Mouse (Mus musculus) gastrocnemius, adult 18-20 months (tissue): ENCODE results near the gene Yap1. TPM values are rescaled to one million over a fixed set of nuclear protein-coding genes. Genes with fewer than 3 reads are reported as not detected.

ENCODE experiments used
- DNase-seq: peaks from one replicate; pipeline ENCODE4 v3.0.0; 2021; ENCODE audit warnings: low spot score
- long read RNA-seq, 2 experiments: library from polyadenylated mRNA; stranded (forward); transcript quantifications; one replicate each; pipeline ENCODE4 v2.0.0; 2021
- total RNA-seq, 2 experiments: library from RNA; stranded (reverse); gene quantifications; 2 replicates each; pipeline ENCODE4 v1.2.3; 2021

The Yap1 gene
- 10 to 100 TPM; 36.9 to 40.5 TPM for total RNA-seq
- long read RNA-seq, experiment 1, full-length matches to known transcripts = 5 of 20 reads
- long read RNA-seq, experiment 1, partial matches to known transcripts = 2 of 20 reads
- long read RNA-seq, experiment 1, other reads (novel, unspliced or antisense) = 13 of 20 reads
- long read RNA-seq, experiment 2, full-length matches to known transcripts = 9 of 27 reads
- long read RNA-seq, experiment 2, partial matches to known transcripts = 2 of 27 reads
- long read RNA-seq, experiment 2, other reads (novel, unspliced or antisense) = 16 of 27 reads

DNA sequence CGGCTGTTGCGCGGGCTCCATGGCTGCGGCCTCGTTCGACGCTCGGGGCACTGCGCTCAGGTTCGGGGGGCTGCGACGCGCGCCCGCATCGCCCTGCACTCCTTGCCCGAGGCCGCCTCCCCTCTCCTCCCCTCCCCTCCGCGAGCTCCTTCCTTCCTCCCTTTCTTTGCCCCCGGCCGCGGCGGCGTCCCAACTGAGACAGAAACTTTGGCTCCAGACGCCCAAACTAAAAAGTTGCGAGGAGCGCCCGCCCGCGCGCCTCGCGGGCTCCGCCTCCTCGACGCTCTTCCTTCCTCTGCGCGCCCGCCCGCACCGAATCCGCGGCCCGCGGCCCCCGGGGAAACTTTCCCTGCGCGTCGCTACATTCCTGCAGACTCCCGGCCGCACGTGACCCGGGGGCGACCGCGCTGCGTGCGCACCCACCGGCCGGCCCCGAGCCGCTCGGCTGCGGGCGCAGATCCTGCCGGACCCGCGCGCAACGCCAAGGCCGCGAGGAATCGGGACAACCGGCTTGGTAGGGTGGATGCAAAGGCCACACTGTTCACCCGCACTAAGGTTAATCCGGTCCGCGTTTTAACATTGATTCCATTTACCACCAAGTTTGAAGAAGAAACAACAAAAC lies at the start of gene Yap1:
Gene Yap1 (minus strand): TSS at position 227 of the 622 bp plus-strand sequence.
- DNase-seq = peak; percentile 90

- no peak for DNase-seq
These were observed 38.6 kb upstream of the Yap1 start for GRCm38 (mm10) chr9:8043044-8043387.

DNA sequence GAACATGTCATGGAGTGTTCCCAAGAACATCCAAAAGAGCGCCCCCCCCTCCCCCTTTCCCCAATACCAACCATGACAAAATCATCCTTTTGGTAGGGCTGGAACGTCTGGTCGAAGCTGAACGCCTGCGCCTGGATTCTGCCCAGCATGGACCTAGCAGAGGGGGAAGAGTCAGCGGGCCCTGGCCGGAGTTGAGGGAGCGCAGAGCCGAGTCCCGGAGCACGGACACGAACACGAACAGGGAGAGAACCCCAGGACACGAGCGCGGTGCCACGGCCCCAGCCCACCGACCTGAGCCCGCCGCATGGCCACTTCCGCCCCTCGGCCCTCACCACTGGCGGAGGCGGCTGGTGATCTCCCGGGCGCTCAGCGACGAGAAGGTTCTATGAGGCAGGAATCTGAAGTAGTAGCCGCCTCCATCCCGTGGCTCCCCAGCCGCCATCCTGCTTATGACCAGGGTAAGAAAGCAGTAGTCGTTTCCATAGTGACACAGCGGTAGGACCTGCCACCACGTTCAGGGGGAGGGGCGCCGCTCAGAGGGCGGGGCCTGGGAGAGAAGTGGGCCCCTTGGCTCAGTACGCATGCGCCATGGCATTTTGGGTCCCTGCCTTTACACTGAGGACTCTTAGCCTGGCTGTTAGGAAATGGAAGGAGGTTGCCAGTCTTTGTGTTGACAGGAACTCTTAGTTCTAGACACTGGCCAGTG lies 38.1 kb upstream of the Yap1 start, which contains the start of gene Cfap300:
Gene Cfap300 (minus strand): TSS at position 486 of the 706 bp plus-strand sequence.
- peak; percentile 97 for DNase-seq

DNA sequence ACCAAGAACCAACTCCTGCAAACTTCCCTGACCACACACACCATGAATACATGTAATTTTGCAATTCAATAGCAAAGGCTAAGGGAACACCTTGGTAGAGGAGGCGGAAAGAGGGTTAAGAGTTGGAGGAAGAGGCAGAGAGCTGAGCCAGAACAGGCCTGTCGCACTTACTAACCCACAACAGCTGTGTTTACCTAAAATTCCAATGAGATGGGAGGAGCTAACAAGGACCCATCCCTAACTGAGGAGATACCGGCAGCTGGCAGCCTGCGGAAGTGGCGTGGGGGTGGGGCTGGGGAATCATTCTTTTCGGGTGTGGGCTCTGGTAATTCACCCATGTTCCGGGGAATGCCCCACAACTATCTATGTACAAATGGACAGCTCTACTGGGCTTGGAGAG lies 31.1 kb upstream of the Yap1 start:
- DNase-seq = no peak

DNA sequence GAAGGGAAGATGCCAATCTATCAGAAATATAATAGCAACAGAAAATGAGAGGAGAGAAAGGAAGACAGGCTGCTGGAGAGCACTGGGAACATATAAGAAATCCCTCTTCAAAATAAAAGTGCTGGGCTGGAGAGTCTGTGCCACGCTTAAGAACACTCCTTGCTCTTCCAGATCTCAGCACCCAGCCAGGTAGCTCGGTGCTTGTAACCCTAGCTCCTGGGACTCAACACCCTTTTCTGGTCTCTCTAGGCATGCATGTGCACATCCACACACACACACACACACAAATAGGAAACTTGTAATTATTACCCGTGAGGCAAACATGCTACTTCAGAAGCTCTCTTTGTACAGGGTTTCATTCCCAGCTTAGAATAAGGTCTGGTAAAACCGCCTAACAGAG lies 30.7 kb upstream of the Yap1 start:
- DNase-seq = no peak

DNA sequence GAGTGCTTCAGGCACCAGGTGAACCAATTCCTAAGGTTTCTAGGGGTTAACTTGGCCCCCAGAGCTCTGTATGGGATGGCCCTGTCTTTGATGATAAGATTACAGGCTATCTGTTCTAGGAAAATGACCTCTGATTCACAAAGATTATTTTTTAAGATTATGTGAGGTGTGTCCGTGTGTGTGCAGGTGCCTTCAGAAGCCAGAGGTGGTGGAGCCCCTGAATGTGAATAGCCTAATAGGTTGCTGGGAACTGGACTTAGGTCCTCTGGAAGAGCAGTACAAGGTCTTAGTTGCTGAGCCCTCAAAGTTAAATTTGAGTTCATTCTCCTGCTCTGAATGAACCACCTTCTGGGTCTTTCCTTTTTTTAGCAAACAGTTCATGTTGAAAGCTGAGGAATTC lies 29.7 kb upstream of the Yap1 start:
- no peak for DNase-seq

GRCm38 (mm10) chr9:8032847-8033246 lies 28.5 kb upstream of the Yap1 start:
- no peak for DNase-seq

DNA sequence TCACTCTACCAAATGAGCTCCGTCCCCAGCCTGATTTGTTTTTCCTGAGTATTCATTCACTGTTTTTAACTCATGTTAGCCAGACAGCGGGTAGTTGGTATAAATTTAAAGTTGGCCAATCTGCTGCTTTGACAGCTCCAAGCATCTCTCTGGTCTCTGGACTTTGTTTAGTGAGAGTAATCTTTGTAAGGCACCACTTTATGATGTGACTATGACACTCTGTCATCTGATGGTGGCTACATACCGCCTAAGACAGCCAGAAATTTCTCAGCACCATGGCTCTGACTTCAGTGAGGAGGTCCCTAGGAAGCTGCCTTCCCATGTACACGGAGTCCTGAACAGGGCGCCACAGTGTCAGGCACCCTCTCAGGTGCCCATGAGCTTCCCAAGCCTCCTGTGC lies 14.2 kb upstream of the Yap1 start:
- no peak for DNase-seq

DNA sequence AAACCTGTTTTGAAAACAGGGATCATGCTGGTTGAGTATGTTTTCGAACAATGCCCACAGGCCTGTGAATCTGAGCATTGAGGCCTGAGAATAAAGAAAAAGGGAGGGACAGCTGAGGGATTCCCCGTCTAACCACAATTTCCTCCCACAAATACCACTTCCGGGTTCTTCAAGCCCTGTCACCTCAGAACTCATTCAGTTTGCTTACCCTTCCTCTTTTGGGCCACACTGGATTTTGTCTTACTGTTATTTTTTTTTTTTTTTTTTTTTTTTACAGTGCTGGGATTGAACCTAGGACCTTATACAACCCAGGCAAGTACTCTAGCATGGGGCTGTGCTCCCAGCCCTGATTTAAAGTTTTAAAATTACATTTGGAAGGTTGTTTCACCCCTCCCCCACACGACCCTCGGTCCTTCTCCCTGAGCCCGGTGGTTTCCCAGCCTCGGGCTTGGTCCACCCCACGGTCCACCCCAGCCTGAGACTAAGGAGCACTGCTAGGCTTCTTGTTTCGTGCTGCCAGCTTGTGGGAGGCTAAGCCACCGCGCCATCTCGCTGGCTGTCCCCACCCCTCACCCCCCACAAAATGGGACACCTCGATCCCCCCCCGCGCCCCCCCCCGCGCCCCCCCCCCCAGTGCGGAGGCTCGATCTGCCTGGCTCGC lies 13.0 kb upstream of the Yap1 start:
- no peak for DNase-seq

DNA sequence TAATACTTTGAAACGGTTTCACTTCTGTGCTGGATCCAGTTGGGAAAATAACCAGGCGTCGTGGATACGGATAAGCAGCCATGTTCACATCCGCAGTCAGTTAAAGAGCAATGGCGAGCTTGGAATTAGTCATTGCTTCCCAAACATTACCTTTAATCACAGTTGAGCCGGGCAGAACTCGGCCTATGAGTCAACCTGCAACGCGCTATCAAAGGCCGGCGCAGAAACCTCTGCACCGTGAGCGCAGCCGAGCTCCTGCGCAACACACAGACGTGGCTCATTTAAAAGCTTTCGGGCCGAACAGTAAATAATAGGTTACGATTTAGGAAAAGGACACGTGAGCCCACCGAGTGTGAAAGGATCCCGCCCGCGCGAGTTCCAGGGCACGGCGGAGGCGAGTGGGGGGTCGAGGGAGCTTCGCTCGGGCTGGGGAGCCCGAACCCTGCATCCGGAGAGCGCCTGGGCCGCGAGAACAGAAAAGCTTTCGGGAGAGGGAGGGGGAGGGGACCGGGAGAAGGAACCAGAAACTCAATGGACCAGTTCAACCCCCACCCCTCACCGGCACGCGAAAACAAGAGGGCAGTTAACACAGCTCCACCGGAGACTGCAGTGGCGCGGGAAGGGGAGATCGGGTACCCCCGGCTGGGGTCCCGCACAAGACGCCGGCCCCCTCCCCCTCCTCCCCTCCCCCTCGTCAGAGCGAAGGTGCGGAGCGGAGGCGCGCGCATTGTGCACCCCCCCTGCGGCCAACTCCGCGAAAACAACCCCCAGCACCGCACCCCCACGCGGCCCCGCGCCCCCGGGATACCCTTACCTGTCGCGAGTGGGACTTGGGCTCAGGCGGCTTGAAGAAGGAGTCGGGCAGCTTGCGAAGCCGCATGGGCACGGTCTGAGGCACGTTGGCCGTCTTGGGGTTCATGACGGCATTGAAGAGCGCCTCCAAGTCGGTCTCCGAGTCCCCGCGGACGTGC lies 810 bp downstream of the Yap1 start:
- peak; percentile 56 for DNase-seq

- no peak for DNase-seq
These were observed 1.6 kb downstream of the Yap1 start for GRCm38 (mm10) chr9:8002806-8003205.

- peak; percentile 34 for DNase-seq
These were observed 3.0 kb downstream of the Yap1 start for GRCm38 (mm10) chr9:8001352-8001751.

DNA sequence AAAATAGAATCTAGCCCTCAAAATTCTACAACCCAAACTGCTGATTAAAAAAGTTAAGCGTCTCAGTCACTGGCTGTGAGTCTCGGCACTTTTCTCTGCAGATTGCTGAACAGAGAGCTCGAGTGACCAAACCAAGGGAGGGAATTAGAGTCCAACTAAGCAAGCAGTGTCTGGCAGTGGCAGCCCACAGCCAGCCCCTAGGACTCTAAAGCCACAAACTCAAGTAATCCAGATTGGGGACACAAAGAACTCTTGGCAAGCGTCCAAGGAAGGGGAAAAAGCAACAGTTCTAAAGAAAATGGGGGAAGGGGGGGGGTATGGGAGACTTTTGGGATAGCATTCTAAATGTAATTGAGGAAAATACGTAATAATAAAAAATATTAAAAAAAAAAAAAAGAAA lies 10.1 kb downstream of the Yap1 start:
- DNase-seq = no peak

DNA sequence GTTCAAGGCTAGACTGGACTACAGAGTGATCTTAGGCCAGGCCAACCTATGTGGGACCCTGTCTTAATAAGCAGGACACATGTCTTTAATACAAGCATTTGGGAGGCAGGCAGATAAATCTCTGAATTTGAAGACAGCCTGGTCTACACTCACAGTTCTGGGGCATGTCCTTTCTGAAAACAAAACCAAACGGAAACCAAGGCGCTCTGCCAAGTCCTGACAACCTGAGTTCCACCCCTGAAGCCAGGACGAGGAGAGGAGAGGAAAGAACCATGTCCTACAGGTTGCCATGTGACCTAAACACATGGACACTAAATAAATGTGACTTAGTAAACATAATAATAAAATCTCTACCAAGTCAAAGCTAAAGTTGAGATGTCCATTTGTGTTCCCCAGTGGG lies 11.7 kb downstream of the Yap1 start:
- DNase-seq = peak; percentile 22

DNA sequence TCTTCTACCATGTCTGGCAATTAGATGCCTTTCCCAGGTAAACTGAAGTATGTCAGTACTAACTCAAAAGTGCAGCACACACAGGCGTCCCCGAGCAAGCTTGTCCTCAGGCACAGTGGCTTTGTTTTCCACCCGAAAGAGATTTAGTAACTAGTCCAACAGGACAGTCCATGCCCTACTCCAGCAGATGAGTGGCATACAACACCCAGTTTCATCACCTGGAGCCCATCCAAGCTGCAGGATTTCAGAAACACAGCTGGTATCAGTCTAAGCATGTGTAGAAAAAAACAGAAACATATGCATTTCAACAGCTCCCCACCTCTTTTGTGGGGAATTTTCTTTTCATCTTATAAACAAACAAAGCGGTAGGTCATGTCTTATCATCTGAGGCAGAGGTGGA lies 13.5 kb downstream of the Yap1 start:
- no peak for DNase-seq

DNA sequence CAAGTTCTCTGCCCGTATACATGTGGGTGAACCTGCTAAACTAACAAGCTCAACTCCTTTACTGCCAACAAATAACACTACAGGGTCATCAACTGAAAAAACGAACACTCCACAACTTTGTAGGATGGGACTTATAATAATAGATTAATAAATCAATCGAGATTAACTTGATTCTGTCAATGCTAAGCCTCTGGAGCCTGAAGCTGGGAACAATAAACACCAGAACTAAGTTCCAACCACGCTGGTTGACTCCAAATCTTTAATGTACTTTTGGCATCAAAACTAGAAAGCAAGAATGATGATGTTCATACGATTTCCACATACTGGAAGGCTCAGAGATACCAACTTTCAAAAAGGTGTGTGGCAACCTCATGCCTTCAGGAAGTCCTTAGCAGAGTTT lies 17.3 kb downstream of the Yap1 start:
- no peak for DNase-seq

GRCm38 (mm10) chr9:7984287-7984686 lies 20.1 kb downstream of the Yap1 start:
- DNase-seq = peak; percentile 26

DNA sequence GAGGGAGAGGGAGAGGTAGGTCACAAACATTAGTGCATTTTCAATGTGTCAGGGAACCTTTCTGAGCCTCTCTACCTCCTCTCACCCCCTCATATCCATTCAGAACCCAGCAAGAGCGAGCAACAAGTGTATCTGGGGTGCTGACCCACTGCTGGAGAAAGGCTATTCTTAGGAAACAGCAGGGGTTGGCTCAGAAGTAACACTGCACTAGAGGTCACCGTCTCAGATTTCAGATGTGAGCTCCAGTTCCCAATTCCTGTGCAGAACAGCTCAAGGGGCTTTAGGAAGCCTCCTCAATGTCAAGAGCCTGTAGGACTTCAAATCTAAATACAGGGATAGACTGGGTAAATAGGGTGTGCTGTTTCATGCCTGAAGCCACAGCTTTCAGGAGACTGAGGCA lies 20.7 kb downstream of the Yap1 start:
- peak; percentile 50 for DNase-seq

GRCm38 (mm10) chr9:7980162-7980561 lies 24.2 kb downstream of the Yap1 start:
- no peak for DNase-seq

- DNase-seq = peak; percentile 26
These were observed 25.1 kb downstream of the Yap1 start for GRCm38 (mm10) chr9:7979153-7979916.
